Mouse (Mus musculus) CH12.LX (cell line): Measurements from ENCODE around the gene Dnajc5. TPM values are rescaled to one million over a fixed set of nuclear protein-coding genes. Genes with fewer than 3 reads are reported as not detected.

ENCODE experiments used
- DNase-seq: peaks from one replicate; pipeline ENCODE4 v3.0.0-alpha.2; 2013; ENCODE audit errors: extremely low read depth
- H3K27ac ChIP-seq: 2 replicates; pipeline ENCODE4 v1.5.1; 2012; ENCODE audit warnings: low read depth, mild to moderate bottlenecking, control low read depth, moderate library complexity; ENCODE audit not compliant: insufficient read depth
- H3K27me3 ChIP-seq: replicated peaks from 2 replicates; pipeline ENCODE3; 2012; ENCODE audit warnings: inconsistent platforms
- H3K36me3 ChIP-seq, 2 experiments: replicated peaks in 1 of 2; 2 replicates each; pipeline versions ENCODE3 to v1.6.1; 2012; ENCODE audit warnings: inconsistent platforms in 1 of 2, low read length in 1 of 2, mild to moderate bottlenecking in 1 of 2, mixed read lengths in 1 of 2, moderate library complexity in 1 of 2; ENCODE audit not compliant: control insufficient read depth in 1 of 2, insufficient read depth in 1 of 2
- H3K4me1 ChIP-seq, 2 experiments: 2 replicates each; pipeline ENCODE4 v1.6.1; 2012; ENCODE audit warnings: inconsistent platforms in 1 of 2, moderate library complexity in 1 of 2; ENCODE audit not compliant: insufficient read depth in 2 of 2, control insufficient read depth in 1 of 2
- H3K4me2 ChIP-seq: 2 replicates; pipeline ENCODE4 v1.6.1; 2012; ENCODE audit warnings: low read depth, mild to moderate bottlenecking, control low read depth; ENCODE audit not compliant: poor library complexity, insufficient read depth, severe bottlenecking
- H3K4me3 ChIP-seq, 3 experiments: fragments of 150-350 bp in 1 of 3; sonication (generic) in 1 of 3; replicated peaks in 1 of 3; 2 replicates each; pipeline versions ENCODE3 to v1.5.1; 2011 to 2012; ENCODE audit warnings: low read depth in 2 of 3, low read length in 2 of 3, mild to moderate bottlenecking in 2 of 3, moderate library complexity in 2 of 3, control low read depth in 1 of 3, improper control_type of control experiment in 1 of 3, inconsistent platforms in 1 of 3, mixed read lengths in 1 of 3; ENCODE audit not compliant: poor library complexity in 1 of 3
- H3K79me2 ChIP-seq: replicated peaks from 2 replicates; pipeline ENCODE4 v1.6.1; 2012; ENCODE audit warnings: mild to moderate bottlenecking, moderate library complexity; ENCODE audit not compliant: control insufficient read depth, poor library complexity, insufficient read depth, severe bottlenecking; ENCODE audit errors: extremely low read depth
- H3K9ac ChIP-seq: 2 replicates; pipeline ENCODE4 v1.6.1; 2012; ENCODE audit warnings: low read depth, mild to moderate bottlenecking, control low read depth, moderate library complexity; ENCODE audit not compliant: insufficient read depth
- H3K9me3 ChIP-seq: replicated peaks from 2 replicates; pipeline ENCODE3; 2012; ENCODE audit warnings: low read length, inconsistent platforms, mixed read lengths
- CHD1 ChIP-seq: IDR thresholded peaks from 2 replicates; pipeline ENCODE4 v1.6.1; 2012; ENCODE audit warnings: low read depth, low read length, improper control_type of control experiment, inconsistent platforms
- CTCF ChIP-seq, 2 experiments: IDR thresholded peaks in 1 of 2; conservative IDR thresholded peaks in 1 of 2; 2 replicates each; pipeline ENCODE4 v1.5.1; 2011 to 2012; ENCODE audit warnings: low read depth in 2 of 2, low read length in 2 of 2, improper control_type of control experiment in 1 of 2, inconsistent platforms in 1 of 2, mild to moderate bottlenecking in 1 of 2, moderate library complexity in 1 of 2
- E2F4 ChIP-seq: IDR thresholded peaks from 2 replicates; pipeline ENCODE4 v1.6.1; 2011; ENCODE audit warnings: low read depth, low read length, improper control_type of control experiment; ENCODE audit not compliant: insufficient replicate concordance
- ELF1 ChIP-seq: IDR thresholded peaks from 2 replicates; pipeline ENCODE4 v1.6.1; 2014; ENCODE audit warnings: low read depth, mild to moderate bottlenecking, inconsistent platforms, low read length, improper control_type of control experiment
- ETS1 ChIP-seq: conservative IDR thresholded peaks from 2 replicates; pipeline ENCODE4 v1.6.1; 2012; ENCODE audit warnings: low read depth, mild to moderate bottlenecking, inconsistent platforms, low read length, improper control_type of control experiment, moderate library complexity
- GABPA ChIP-seq: IDR thresholded peaks from 2 replicates; pipeline ENCODE4 v1.6.1; 2012; ENCODE audit warnings: low read depth, low read length, improper control_type of control experiment, inconsistent platforms; ENCODE audit not compliant: insufficient replicate concordance
- HCFC1 ChIP-seq: IDR thresholded peaks from 2 replicates; pipeline ENCODE4 v1.6.1; 2012; ENCODE audit warnings: low read depth, mild to moderate bottlenecking, inconsistent platforms, low read length, improper control_type of control experiment
- IRF4 ChIP-seq: IDR thresholded peaks from 2 replicates; pipeline ENCODE4 v1.6.1; 2014; ENCODE audit warnings: low read depth, mild to moderate bottlenecking, inconsistent platforms, low read length, improper control_type of control experiment
- JUND ChIP-seq: conservative IDR thresholded peaks from 2 replicates; pipeline ENCODE4 v1.6.1; 2011; ENCODE audit warnings: low read depth, low read length, improper control_type of control experiment
- MAFK ChIP-seq: IDR thresholded peaks from 2 replicates; pipeline ENCODE4 v1.6.1; 2011; ENCODE audit warnings: low read length, improper control_type of control experiment; ENCODE audit not compliant: insufficient replicate concordance
- MAZ ChIP-seq: IDR thresholded peaks from 2 replicates; pipeline ENCODE4 v1.6.1; 2012; ENCODE audit warnings: low read depth, mild to moderate bottlenecking, inconsistent platforms, low read length, improper control_type of control experiment, moderate library complexity
- MEF2A ChIP-seq: IDR thresholded peaks from 2 replicates; pipeline ENCODE4 v1.6.1; 2014; ENCODE audit warnings: low read depth, mild to moderate bottlenecking, inconsistent platforms, low read length, improper control_type of control experiment, borderline replicate concordance
- MXI1 ChIP-seq: IDR thresholded peaks from 2 replicates; pipeline ENCODE4 v1.6.1; 2011; ENCODE audit warnings: mild to moderate bottlenecking, low read depth, low read length, improper control_type of control experiment
- NELFE ChIP-seq: IDR thresholded peaks from 2 replicates; pipeline ENCODE4 v1.6.1; 2011; ENCODE audit warnings: low read depth, low read length, improper control_type of control experiment
- PAX5 ChIP-seq: IDR thresholded peaks from 2 replicates; pipeline ENCODE4 v1.6.1; 2012; ENCODE audit warnings: low read length, inconsistent platforms, mixed read lengths
- RCOR1 ChIP-seq: conservative IDR thresholded peaks from 2 replicates; pipeline ENCODE4 v1.6.1; 2012; ENCODE audit warnings: low read depth, mild to moderate bottlenecking, inconsistent platforms, low read length, improper control_type of control experiment
- SIN3A ChIP-seq: IDR thresholded peaks from 2 replicates; pipeline ENCODE4 v1.6.1; 2012; ENCODE audit warnings: low read length, improper control_type of control experiment, inconsistent platforms
- SMC3 ChIP-seq: IDR thresholded peaks from 2 replicates; pipeline ENCODE4 v1.6.1; 2011; ENCODE audit warnings: low read depth, low read length, improper control_type of control experiment
- TCF12 ChIP-seq: IDR thresholded peaks from 2 replicates; pipeline ENCODE4 v1.6.1; 2014; ENCODE audit warnings: low read depth, mild to moderate bottlenecking, inconsistent platforms, low read length, improper control_type of control experiment
- USF1 ChIP-seq: IDR thresholded peaks from 2 replicates; pipeline ENCODE4 v1.6.1; 2014; ENCODE audit warnings: low read depth, mild to moderate bottlenecking, inconsistent platforms, low read length, improper control_type of control experiment
- USF2 ChIP-seq: conservative IDR thresholded peaks from 2 replicates; pipeline ENCODE4 v1.6.1; 2011; ENCODE audit warnings: low read depth, low read length, improper control_type of control experiment
- ZKSCAN1 ChIP-seq: IDR thresholded peaks from 2 replicates; pipeline ENCODE4 v1.6.1; 2012; ENCODE audit warnings: low read depth, inconsistent platforms, low read length, improper control_type of control experiment, borderline replicate concordance
- ZMIZ1 ChIP-seq: IDR thresholded peaks from 2 replicates; pipeline ENCODE4 v1.6.1; 2012; ENCODE audit warnings: low read depth, mild to moderate bottlenecking, inconsistent platforms, low read length, improper control_type of control experiment
- ZNF384 ChIP-seq: IDR thresholded peaks from 2 replicates; pipeline ENCODE4 v1.6.1; 2012; ENCODE audit warnings: low read depth, low read length, improper control_type of control experiment, inconsistent platforms
- dilution Hi-C: fragments of 300-500 bp; cut with MboI; formaldehyde crosslinking; loops from 2 replicates; pipeline ENCODE4 v1.14.3; 2020; ENCODE audit warnings: low sequenced_read_pairs; ENCODE audit not compliant: extremely low pct_unique_long_range_greater_than_20kb, extremely low pct_ligation_motif_present
- in situ Hi-C: fragments of 300-500 bp; cut with MboI; formaldehyde crosslinking; loops from 3 replicates; pipeline ENCODE4 v1.14.3; 2019; ENCODE audit warnings: low sequenced_read_pairs, low pct_ligation_motif_present, low pct_unique_long_range_greater_than_20kb, mixed read lengths
- polyA plus RNA-seq: library from polyadenylated mRNA; unstranded; fragments of >175 nt; gene quantifications from 2 replicates; pipeline ENCODE4 v1.2.1, GENCODE M21; 2012; ENCODE audit warnings: low read depth; ENCODE audit not compliant: insufficient read length
- total RNA-seq, 2 experiments: library from RNA; depleted of rRNA; stranded (reverse); fragments of 300-350 nt in 1 of 2; fragments of >200 nt in 1 of 2; gene quantifications; 2 replicates each; pipeline ENCODE4 v1.2.3; 2012 to 2014

Gene Dnajc5
- total and polyA plus RNA-seq, 3 experiments = 51.1 to 54.6 (median 54.5) TPM

DNA sequence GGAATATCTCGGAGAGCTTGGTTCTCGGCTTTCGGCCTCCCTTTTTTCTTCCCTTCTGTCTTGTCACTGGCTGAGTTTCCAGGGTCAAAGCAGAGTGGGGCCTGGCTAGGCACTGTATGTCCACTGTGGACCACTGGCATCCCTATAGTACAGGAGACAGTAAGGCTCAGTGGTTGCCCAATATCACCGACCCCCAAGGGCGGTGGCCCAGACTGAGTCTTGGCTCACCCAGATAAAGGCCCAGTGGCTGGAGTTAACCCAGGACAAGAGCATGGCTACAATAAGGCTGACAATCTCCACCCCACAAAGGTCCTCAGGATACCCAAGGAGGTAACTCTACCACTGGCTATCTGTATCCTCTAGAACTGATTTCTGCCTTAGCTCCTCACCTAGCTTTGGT, 70.2 kb downstream of the Dnajc5 start:
- dilution Hi-C loops = no loop called here
- H3K4me3 ChIP-seq = no peak overlapping the region
- no peaks in the 10 kb centered on the region for H3K27me3 ChIP-seq
- H3K36me3 ChIP-seq = peaks cover 46 to 53% of the 10 kb centered on the region in 2 experiments
- H3K9ac ChIP-seq = 0 out of 2 replicates have a peak overlapping the region, but pooled peaks have one; percentile 3
- in situ Hi-C loops = no loop called here
- H3K9me3 ChIP-seq = no peaks in the 10 kb centered on the region
- no peak overlapping the region for H3K4me2 ChIP-seq
- TF ChIP-seq ZKSCAN1 = no peak
- no peak for TF ChIP-seq MAZ
- no peak for TF ChIP-seq MXI1
- no peak for TF ChIP-seq JUND
- TF ChIP-seq ELF1 = no peak
- no peak for TF ChIP-seq RCOR1
- no peak for TF ChIP-seq CTCF (conservative IDR thresholded peaks at IDR 0.05 in 1 of 2, IDR thresholded peaks at IDR 0.05 in 1 of 2; ENCODE audit: low read depth in 2 of 2, low read length in 2 of 2)
- no peak for TF ChIP-seq ETS1
- TF ChIP-seq ZMIZ1 = no peak
- TF ChIP-seq IRF4 = no peak
- no peak for TF ChIP-seq TCF12
- TF ChIP-seq USF2 = no peak
- no peak for TF ChIP-seq SIN3A
- no peak for TF ChIP-seq HCFC1
- no peak for TF ChIP-seq E2F4
- TF ChIP-seq CHD1 = no peak
- TF ChIP-seq GABPA = no peak
- H3K27ac ChIP-seq = no peak overlapping the region
- no peak for DNase-seq
- peaks cover 3% of the 10 kb centered on the region; the same call in 1 of the 2 replicates for H3K79me2 ChIP-seq
- H3K4me1 ChIP-seq = peaks cover 7 to 21% of the 10 kb centered on the region in 2 experiments

DNA sequence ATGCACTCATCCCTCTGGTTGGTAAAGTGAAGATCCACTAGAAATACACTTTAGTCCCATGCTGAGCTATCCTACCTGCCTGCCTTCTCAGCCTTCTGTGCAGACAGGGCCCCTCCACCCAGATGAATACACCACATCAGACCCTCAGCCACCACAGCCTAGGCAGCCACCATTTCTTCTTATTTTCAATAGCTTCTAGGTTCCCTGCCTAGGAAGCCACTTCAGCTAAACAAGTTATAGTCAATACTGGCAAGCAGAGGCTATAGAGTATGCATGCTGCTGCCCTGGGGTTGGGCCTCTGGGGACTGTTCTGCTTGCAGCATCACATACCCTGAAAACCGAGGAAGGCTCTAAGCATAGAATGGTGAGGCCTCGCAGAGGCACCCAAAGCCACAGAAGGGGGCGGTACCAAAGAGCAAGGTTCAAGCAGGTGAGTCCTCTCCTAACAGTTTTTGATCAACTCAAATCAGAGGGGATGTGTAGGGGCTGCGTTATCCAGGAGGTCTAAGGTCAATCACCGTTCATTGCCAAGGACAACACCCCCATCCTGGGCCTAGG, 71.3 kb downstream of the Dnajc5 start, which contains the start of gene Prpf6:
TSS of gene Prpf6 (plus strand) at position 341 of the 558 bp plus-strand sequence.
- H3K27ac ChIP-seq = peak within 1 kb of the TSS; percentile 47
- H3K9ac ChIP-seq = peak within 1 kb of the TSS; percentile 83
- peak within 1 kb of the TSS; percentile 60 for H3K4me2 ChIP-seq
- H3K36me3 ChIP-seq = peaks cover 35 to 42% of the 10 kb centered on the region in 2 experiments
- peak within 1 kb of the TSS; percentile 77 to 93 (median 88) for H3K4me3 ChIP-seq
- TF ChIP-seq USF1 (no peak), E2F4 (no peak), NELFE (no peak), MAFK (no peak), IRF4 (no peak), RCOR1 (no peak), ZNF384 (no peak), USF2 (no peak), PAX5 (no peak), MEF2A (no peak), SMC3 (no peak), MXI1 (0 out of 2 replicates have a peak, but pooled peaks have one; percentile 8), ELF1 (no peak), SIN3A (peak; percentile 3; the same call in 1 of the 2 replicates)
- no peaks in the 10 kb centered on the region for H3K9me3 ChIP-seq
- peak; percentile 58 for DNase-seq
- H3K4me1 ChIP-seq = peaks cover 7 to 21% of the 10 kb centered on the region in 2 experiments
- in situ Hi-C loops = no loop called here
- no peaks in the 10 kb centered on the region for H3K27me3 ChIP-seq
- peaks cover 3% of the 10 kb centered on the region; the same call in 1 of the 2 replicates for H3K79me2 ChIP-seq
- dilution Hi-C loops = no loop called here
